Mouse (Mus musculus) neutrophil, adult 5-6 weeks (primary cell): ENCODE results near the gene Gan. TPM values are rescaled to one million over a fixed set of nuclear protein-coding genes. Genes with fewer than 3 reads are reported as not detected.
A peak's percentile ranks its signal among the peaks of the same experiment; 100 is the strongest.

Experiments used
- ATAC-seq: fragments of 151-379, 151-347 bp; 2 replicates; pipeline ENCODE4 v1.8.0; 2017; ENCODE audit warnings: mild to moderate bottlenecking, moderate TSS enrichment; ENCODE audit not compliant: insufficient number of reproducible peaks, poor library complexity, low FRiP score, severe bottlenecking; ENCODE audit errors: extremely low read depth
- total RNA-seq: library from RNA; stranded (forward); fragments of 200-1000 nt; gene quantifications from 2 replicates; pipeline ENCODE4 v1.2.3, GENCODE M21; 2017

Gan gene
- total RNA-seq, 1 experiment from 2014 or later: 4.1 TPM

GRCm38 (mm10) chr8:117156149-117156548 is 1.8 kb upstream of the Gan start:
- ATAC-seq: no peak

GRCm38 (mm10) chr8:117156866-117157768 is 818 bp upstream of the Gan start:
- no peak for ATAC-seq

- peak; percentile 89 for ATAC-seq
These were observed 205 bp upstream of the Gan start for GRCm38 (mm10) chr8:117157769-117158091.

- ATAC-seq: no peak
These were observed 1.1 kb downstream of the Gan start for GRCm38 (mm10) chr8:117159031-117159430.

- no peak for ATAC-seq
These were observed 7.0 kb downstream of the Gan start for GRCm38 (mm10) chr8:117164912-117165311.

- ATAC-seq: no peak
These were observed 7.6 kb downstream of the Gan start for GRCm38 (mm10) chr8:117165542-117165941.

- ATAC-seq: no peak
These were observed 8.6 kb downstream of the Gan start for GRCm38 (mm10) chr8:117166515-117166914.

- no peak for ATAC-seq
These were observed 9.4 kb downstream of the Gan start for GRCm38 (mm10) chr8:117167243-117167883.

GRCm38 (mm10) chr8:117168378-117168777 is 10.4 kb downstream of the Gan start:
- no peak for ATAC-seq

- no peak for ATAC-seq
These were observed 13.9 kb downstream of the Gan start for GRCm38 (mm10) chr8:117171826-117172225.

GRCm38 (mm10) chr8:117172904-117173303 is 15.0 kb downstream of the Gan start:
- ATAC-seq: no peak

- no peak for ATAC-seq
These were observed 15.8 kb downstream of the Gan start for GRCm38 (mm10) chr8:117173690-117174089.

- ATAC-seq: no peak
These were observed 16.6 kb downstream of the Gan start for GRCm38 (mm10) chr8:117174536-117174935.

- ATAC-seq: no peak
These were observed 18.4 kb downstream of the Gan start for GRCm38 (mm10) chr8:117176308-117176707.

GRCm38 (mm10) chr8:117177236-117177635 is 19.3 kb downstream of the Gan start:
- ATAC-seq: no peak

- no peak for ATAC-seq
These were observed 20.1 kb downstream of the Gan start for GRCm38 (mm10) chr8:117178039-117178438.

- no peak for ATAC-seq
These were observed 20.7 kb downstream of the Gan start for GRCm38 (mm10) chr8:117178676-117179075.

- no peak for ATAC-seq
These were observed 24.8 kb downstream of the Gan start for GRCm38 (mm10) chr8:117182746-117183145.

GRCm38 (mm10) chr8:117183664-117184377 is 25.9 kb downstream of the Gan start:
- no peak for ATAC-seq

- ATAC-seq: no peak
These were observed 36.4 kb downstream of the Gan start for GRCm38 (mm10) chr8:117194355-117194754.
